Mouse (Mus musculus): ENCODE measurements at regions not wholly inside any gene's neighbourhood (a gene's known extent, or its start where the extent isn't known, plus 50 kb on each side); places are given as distances from the start of the nearest gene placed in this dataset.
A peak's percentile ranks its signal among the peaks of the same experiment; 100 is the strongest.

DNA sequence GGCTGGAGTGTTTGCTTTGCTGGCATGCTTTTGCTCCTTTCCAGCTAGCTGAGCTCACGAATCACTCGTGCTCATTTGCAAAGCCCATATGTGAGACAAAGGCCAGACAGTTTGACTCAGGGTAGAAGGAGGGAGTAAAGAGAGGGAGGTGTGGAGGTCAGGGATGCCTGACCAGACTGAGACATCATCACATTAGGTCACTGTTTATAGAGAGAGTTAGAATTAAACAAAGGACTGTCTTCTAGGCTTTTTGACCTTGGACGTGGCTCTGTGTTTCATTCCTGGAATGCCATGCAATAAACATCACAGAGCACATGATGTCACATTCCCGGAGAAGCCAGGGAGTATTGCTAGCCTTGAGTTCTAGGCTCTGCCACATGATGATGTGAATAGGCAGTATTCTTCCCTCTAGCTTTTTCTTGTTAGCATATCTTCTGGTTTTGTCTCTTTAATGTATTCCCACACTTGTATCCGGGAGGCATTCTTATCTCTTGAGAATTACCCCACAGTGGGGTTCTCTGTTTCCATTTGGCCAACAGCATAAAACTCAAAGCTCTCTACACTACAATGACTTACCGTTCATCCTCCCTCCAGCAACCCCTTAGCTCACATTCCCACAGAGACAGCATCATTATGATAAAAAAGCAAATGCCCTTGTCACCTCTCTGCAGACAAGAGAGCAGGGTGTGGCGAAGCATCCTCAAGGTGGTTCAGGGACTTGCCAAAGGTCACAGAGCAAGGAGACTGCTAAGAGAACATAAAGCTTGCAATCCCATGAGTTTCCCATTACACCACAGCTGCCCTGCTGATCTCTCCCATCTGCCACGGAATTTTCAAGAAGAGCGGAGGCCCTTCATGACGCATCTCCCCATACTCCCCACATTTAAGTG, 301.3 kb downstream of the Cd83 start:
- no peaks in the 10 kb centered on the region for H3K36me3 ChIP-seq (ENCODE audit: control insufficient read depth, insufficient read depth, low read length, poor library complexity, severe bottlenecking)
- no peaks in the 10 kb centered on the region for H3K27me3 ChIP-seq (ENCODE audit: control insufficient read depth, insufficient read depth, low read length, poor library complexity, severe bottlenecking)
- no peak for DNase-seq (ENCODE audit: low read depth, low spot score)

DNA sequence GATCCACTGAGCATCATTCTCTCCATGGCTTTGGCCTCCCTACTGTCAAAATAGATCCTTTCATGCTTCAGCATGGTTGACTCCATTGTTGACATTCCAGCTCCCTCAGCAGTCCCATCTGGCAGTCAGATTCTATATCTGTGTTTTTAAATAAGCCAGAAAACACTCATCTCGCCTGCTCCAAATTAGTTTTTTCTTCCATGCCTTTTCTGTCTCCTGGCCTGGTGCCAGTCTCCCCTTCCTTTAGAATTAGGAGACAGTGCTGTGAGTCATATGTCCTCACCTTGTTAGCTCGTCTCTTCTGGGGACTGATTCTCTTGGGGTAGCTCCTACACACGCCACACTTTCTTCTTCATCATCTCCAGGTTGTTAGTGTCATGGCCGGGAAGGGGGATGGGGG, 302.2 kb downstream of the Cd83 start:
- DNase-seq (ENCODE audit: low read depth, low spot score): no peak
- H3K36me3 ChIP-seq (ENCODE audit: control insufficient read depth, insufficient read depth, low read length, poor library complexity, severe bottlenecking): no peaks in the 10 kb centered on the region
- no peaks in the 10 kb centered on the region for H3K27me3 ChIP-seq (ENCODE audit: control insufficient read depth, insufficient read depth, low read length, poor library complexity, severe bottlenecking)

- no peaks in the 10 kb centered on the region for H3K27me3 ChIP-seq (ENCODE audit: control insufficient read depth, insufficient read depth, low read length, poor library complexity, severe bottlenecking)
- H3K36me3 ChIP-seq (ENCODE audit: control insufficient read depth, insufficient read depth, low read length, poor library complexity, severe bottlenecking): no peaks in the 10 kb centered on the region
- DNase-seq (ENCODE audit: low read depth, low spot score): peak; percentile 37
Measured at GRCm38 (mm10) chr13:44097141-44097540, 312.6 kb downstream of the Cd83 start.

DNA sequence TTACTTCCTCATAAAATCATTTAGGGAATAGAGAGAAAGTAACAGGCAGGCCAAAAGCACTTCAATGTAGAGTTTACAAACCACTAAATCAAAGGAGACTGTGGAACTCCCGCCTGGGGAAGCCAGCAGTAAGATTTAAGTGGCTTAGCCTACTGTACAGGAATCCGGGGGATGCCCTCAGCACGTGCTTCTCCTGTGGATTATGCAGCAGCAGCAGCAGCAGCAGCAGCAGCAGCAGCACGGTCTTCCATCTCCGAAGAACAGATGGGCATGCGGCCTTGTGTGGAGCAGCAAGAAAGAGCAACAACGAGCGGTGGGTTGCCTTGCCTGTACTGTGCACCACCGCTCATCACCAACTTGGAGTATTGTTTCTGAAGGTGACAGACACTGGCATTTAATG, 314.9 kb downstream of the Cd83 start:
- Histone ChIP-seq H3K27me3 (ENCODE audit: control insufficient read depth, insufficient read depth, low read length, poor library complexity, severe bottlenecking) (no peaks in the 10 kb centered on the region), H3K36me3 (ENCODE audit: control insufficient read depth, insufficient read depth, low read length, poor library complexity, severe bottlenecking) (no peaks in the 10 kb centered on the region)
- no peak for DNase-seq (ENCODE audit: low read depth, low spot score)

GRCm38 (mm10) chr13:44100125-44101067, 315.8 kb downstream of the Cd83 start:
- DNase-seq (ENCODE audit: low read depth, low spot score): no peak
- H3K27me3 ChIP-seq (ENCODE audit: control insufficient read depth, insufficient read depth, low read length, poor library complexity, severe bottlenecking): no peaks in the 10 kb centered on the region
- no peaks in the 10 kb centered on the region for H3K36me3 ChIP-seq (ENCODE audit: control insufficient read depth, insufficient read depth, low read length, poor library complexity, severe bottlenecking)

GRCm38 (mm10) chr13:44101161-44101560, 316.6 kb downstream of the Cd83 start:
- no peaks in the 10 kb centered on the region for H3K27me3 ChIP-seq (ENCODE audit: control insufficient read depth, insufficient read depth, low read length, poor library complexity, severe bottlenecking)
- no peaks in the 10 kb centered on the region for H3K36me3 ChIP-seq (ENCODE audit: control insufficient read depth, insufficient read depth, low read length, poor library complexity, severe bottlenecking)
- no peak for DNase-seq (ENCODE audit: low read depth, low spot score)

GRCm38 (mm10) chr13:44101806-44102205, 317.2 kb downstream of the Cd83 start:
- no peaks in the 10 kb centered on the region for H3K36me3 ChIP-seq (ENCODE audit: control insufficient read depth, insufficient read depth, low read length, poor library complexity, severe bottlenecking)
- H3K27me3 ChIP-seq (ENCODE audit: control insufficient read depth, insufficient read depth, low read length, poor library complexity, severe bottlenecking): no peaks in the 10 kb centered on the region
- no peak for DNase-seq (ENCODE audit: low read depth, low spot score)

GRCm38 (mm10) chr13:44102257-44102656, 317.7 kb downstream of the Cd83 start:
- Histone ChIP-seq H3K27me3 (ENCODE audit: control insufficient read depth, insufficient read depth, low read length, poor library complexity, severe bottlenecking) (no peaks in the 10 kb centered on the region), H3K36me3 (ENCODE audit: control insufficient read depth, insufficient read depth, low read length, poor library complexity, severe bottlenecking) (no peaks in the 10 kb centered on the region)
- DNase-seq (ENCODE audit: low read depth, low spot score): no peak

DNA sequence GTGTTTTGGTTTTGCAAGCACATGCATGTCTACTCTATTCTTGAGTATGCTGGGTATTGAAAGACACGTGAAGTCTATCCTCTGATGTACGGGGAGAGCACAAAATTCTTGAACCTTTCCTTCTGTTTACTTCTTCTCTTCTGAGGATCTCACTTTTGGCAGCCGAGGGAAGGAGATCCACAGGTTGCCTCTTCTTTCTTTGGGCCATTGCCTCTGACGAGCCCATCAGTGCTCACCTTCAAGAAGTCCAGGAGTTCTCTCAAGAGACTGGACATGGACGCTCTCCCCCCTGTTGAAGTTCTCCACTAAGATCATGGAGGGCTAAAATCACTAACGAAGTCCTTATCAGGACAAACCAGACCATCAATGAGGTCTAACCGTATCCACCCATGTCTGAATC, 318.8 kb downstream of the Cd83 start:
- Histone ChIP-seq H3K27me3 (ENCODE audit: control insufficient read depth, insufficient read depth, low read length, poor library complexity, severe bottlenecking) (no peaks in the 10 kb centered on the region), H3K36me3 (ENCODE audit: control insufficient read depth, insufficient read depth, low read length, poor library complexity, severe bottlenecking) (no peaks in the 10 kb centered on the region)
- no peak for DNase-seq (ENCODE audit: low read depth, low spot score)

DNA sequence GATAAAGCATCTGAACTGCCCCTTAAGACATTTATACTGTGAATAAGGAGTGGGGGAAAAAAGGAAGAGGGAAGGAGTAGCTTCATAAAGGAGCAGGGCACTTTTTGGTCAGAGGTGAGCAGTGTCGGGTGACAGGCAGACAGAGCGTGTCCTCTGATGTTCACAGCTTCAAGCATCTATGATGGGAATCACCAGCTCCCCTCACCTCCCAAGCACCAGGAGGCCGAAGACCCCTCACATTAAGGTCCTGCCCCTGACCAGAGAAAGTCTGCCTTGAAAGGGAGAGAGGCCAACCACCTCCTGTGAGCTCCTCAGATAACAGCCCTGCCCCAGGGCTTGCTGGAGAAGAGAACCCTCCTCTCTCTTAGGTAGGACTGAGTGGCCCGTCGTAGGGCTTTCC, 320.6 kb downstream of the Cd83 start:
- no peaks in the 10 kb centered on the region for H3K27me3 ChIP-seq (ENCODE audit: control insufficient read depth, insufficient read depth, low read length, poor library complexity, severe bottlenecking)
- no peaks in the 10 kb centered on the region for H3K36me3 ChIP-seq (ENCODE audit: control insufficient read depth, insufficient read depth, low read length, poor library complexity, severe bottlenecking)
- no peak for DNase-seq (ENCODE audit: low read depth, low spot score)

DNA sequence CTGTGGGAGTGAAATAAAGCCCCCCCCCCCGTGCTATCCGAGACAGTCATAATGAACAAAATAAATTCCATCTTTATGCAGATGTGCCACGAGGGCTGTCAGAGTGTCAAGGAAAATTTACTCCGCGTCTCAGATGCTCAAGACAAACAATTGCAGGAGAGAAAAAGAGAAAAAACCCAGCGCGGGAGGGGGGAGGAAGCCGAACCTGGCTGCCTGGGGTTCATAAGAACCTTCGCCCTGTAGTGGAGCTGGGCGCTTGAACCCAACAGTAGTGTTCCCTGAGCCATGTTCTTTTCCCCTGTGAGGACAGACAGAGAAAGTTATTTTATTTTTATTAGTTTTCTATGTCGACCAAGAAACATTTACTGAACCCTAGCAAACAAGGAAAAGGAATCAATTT, 324.1 kb downstream of the Cd83 start:
- no peaks in the 10 kb centered on the region for H3K36me3 ChIP-seq (ENCODE audit: control insufficient read depth, insufficient read depth, low read length, poor library complexity, severe bottlenecking)
- DNase-seq (ENCODE audit: low read depth, low spot score): no peak
- H3K27me3 ChIP-seq (ENCODE audit: control insufficient read depth, insufficient read depth, low read length, poor library complexity, severe bottlenecking): no peaks in the 10 kb centered on the region

GRCm38 (mm10) chr13:44113043-44113442, 328.5 kb downstream of the Cd83 start:
- no peaks in the 10 kb centered on the region for H3K36me3 ChIP-seq (ENCODE audit: control insufficient read depth, insufficient read depth, low read length, poor library complexity, severe bottlenecking)
- DNase-seq (ENCODE audit: low read depth, low spot score): no peak
- H3K27me3 ChIP-seq (ENCODE audit: control insufficient read depth, insufficient read depth, low read length, poor library complexity, severe bottlenecking): no peaks in the 10 kb centered on the region

DNA sequence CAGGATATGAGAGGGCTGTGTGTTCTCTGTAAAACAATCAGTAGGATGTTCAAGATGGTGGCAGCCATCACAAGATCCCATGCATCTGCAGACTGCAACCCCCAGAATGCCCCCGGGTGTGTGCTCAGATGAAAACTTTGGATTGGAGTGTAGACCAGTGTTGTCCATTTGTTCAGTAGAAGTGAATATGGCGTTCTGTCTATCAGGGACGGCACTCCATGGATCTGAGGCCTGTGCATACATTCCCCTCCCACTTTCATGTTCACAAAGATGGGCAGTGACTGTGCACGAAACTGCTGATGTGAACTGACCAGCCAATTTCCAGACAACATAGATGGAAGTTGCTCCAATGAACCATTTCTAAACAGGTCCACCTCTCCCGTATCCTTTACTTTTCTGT, 330.3 kb downstream of the Cd83 start:
- Histone ChIP-seq H3K36me3 (ENCODE audit: control insufficient read depth, insufficient read depth, low read length, poor library complexity, severe bottlenecking) (no peaks in the 10 kb centered on the region), H3K27me3 (ENCODE audit: control insufficient read depth, insufficient read depth, low read length, poor library complexity, severe bottlenecking) (no peaks in the 10 kb centered on the region)
- no peak for DNase-seq (ENCODE audit: low read depth, low spot score)

GRCm38 (mm10) chr13:44117841-44118240, 333.3 kb downstream of the Cd83 start:
- H3K27me3 ChIP-seq (ENCODE audit: control insufficient read depth, insufficient read depth, low read length, poor library complexity, severe bottlenecking): no peaks in the 10 kb centered on the region
- no peak for DNase-seq (ENCODE audit: low read depth, low spot score)
- no peaks in the 10 kb centered on the region for H3K36me3 ChIP-seq (ENCODE audit: control insufficient read depth, insufficient read depth, low read length, poor library complexity, severe bottlenecking)

- no peaks in the 10 kb centered on the region for H3K36me3 ChIP-seq (ENCODE audit: control insufficient read depth, insufficient read depth, low read length, poor library complexity, severe bottlenecking)
- H3K27me3 ChIP-seq (ENCODE audit: control insufficient read depth, insufficient read depth, low read length, poor library complexity, severe bottlenecking): no peaks in the 10 kb centered on the region
- no peak for DNase-seq (ENCODE audit: low read depth, low spot score)
Measured at GRCm38 (mm10) chr13:44118846-44119245, 334.3 kb downstream of the Cd83 start.

Measured in splenic B cell, adult 2 months (primary cell).